Mouse (Mus musculus): ENCODE data around the gene Spaca4. TPM values are rescaled to one million over a fixed set of nuclear protein-coding genes. Genes with fewer than 3 reads are reported as not detected.

Gene Spaca4
- polyA plus RNA-seq, 1 experiment from 2014 or later = not detected

GRCm38 (mm10) chr7:45701072-45701471, 24.5 kb downstream of the Spaca4 start:
- Histone ChIP-seq H3K4me2 (replicated peaks; ENCODE audit: low read depth, low read length) (peak overlapping the region; percentile 92), H3K36me3 (ENCODE audit: control insufficient read depth, insufficient read depth, low read length) (no peaks in the 10 kb centered on the region), H3K27me3 (ENCODE audit: control insufficient read depth, insufficient read depth, low read length) (peaks cover 12% of the 10 kb centered on the region), H3K9me3 (ENCODE audit: control insufficient read depth, low read length) (no peaks in the 10 kb centered on the region), H3K9ac (ENCODE audit: low read depth, low read length) (peak overlapping the region; percentile 54), H3K4me3 (ENCODE audit: low read length) (peak overlapping the region; percentile 22), H3K4me1 (ENCODE audit: control insufficient read depth, insufficient read depth, low read length) (peaks cover 29% of the 10 kb centered on the region), H3K27ac (ENCODE audit: low read depth, low read length) (peak overlapping the region; percentile 30; the same call in 1 of the 2 replicates)
- WGBS = 30% methylated on average over 11 of the region's 11 CpGs
- no peak for ATAC-seq (ENCODE audit: low FRiP score, low TSS enrichment)

- WGBS = under 1% methylated on average over 20 of the region's 20 CpGs
- Histone ChIP-seq H3K9ac (ENCODE audit: low read depth, low read length) (peak overlapping the region; percentile 54), H3K36me3 (ENCODE audit: control insufficient read depth, insufficient read depth, low read length) (no peaks in the 10 kb centered on the region), H3K27ac (ENCODE audit: low read depth, low read length) (no peak overlapping the region), H3K4me1 (ENCODE audit: control insufficient read depth, insufficient read depth, low read length) (peaks cover 23% of the 10 kb centered on the region), H3K4me2 (replicated peaks; ENCODE audit: low read depth, low read length) (peak overlapping the region; percentile 92), H3K4me3 (ENCODE audit: low read length) (peak overlapping the region; percentile 44), H3K9me3 (ENCODE audit: control insufficient read depth, low read length) (no peaks in the 10 kb centered on the region), H3K27me3 (ENCODE audit: control insufficient read depth, insufficient read depth, low read length) (peaks cover 12% of the 10 kb centered on the region)
- ATAC-seq (ENCODE audit: low FRiP score, low TSS enrichment) = peak; percentile 12; the same call in 1 of the 2 replicates
Observed at GRCm38 (mm10) chr7:45700301-45701015, 25.2 kb downstream of the Spaca4 start.

GRCm38 (mm10) chr7:45699523-45700141, 26.0 kb downstream of the Spaca4 start, which contains the start of gene Car11:
Gene Car11 (plus strand): TSS chr7:45699843.
- H3K4me1 ChIP-seq (ENCODE audit: control insufficient read depth, insufficient read depth, low read length) = peaks cover 21% of the 10 kb centered on the region
- peak within 1 kb of the TSS; percentile 53 for H3K9ac ChIP-seq (ENCODE audit: low read depth, low read length)
- no peak for ATAC-seq (ENCODE audit: low FRiP score, low TSS enrichment)
- 2% methylated on average over 36 of the region's 36 CpGs for WGBS
- no peaks in the 10 kb centered on the region for H3K9me3 ChIP-seq (ENCODE audit: control insufficient read depth, low read length)
- H3K4me3 ChIP-seq (ENCODE audit: low read length) = peak within 1 kb of the TSS; percentile 44
- no peak within 1 kb of the TSS for H3K27ac ChIP-seq (ENCODE audit: low read depth, low read length)
- no peaks in the 10 kb centered on the region for H3K36me3 ChIP-seq (ENCODE audit: control insufficient read depth, insufficient read depth, low read length)
- H3K27me3 ChIP-seq (ENCODE audit: control insufficient read depth, insufficient read depth, low read length) = peaks cover 12% of the 10 kb centered on the region
- peak within 1 kb of the TSS; percentile 92 for H3K4me2 ChIP-seq (replicated peaks; ENCODE audit: low read depth, low read length)

GRCm38 (mm10) chr7:45697894-45698293, 27.7 kb downstream of the Spaca4 start:
- Histone ChIP-seq H3K27ac (ENCODE audit: low read depth, low read length) (no peak overlapping the region), H3K36me3 (ENCODE audit: control insufficient read depth, insufficient read depth, low read length) (no peaks in the 10 kb centered on the region), H3K27me3 (ENCODE audit: control insufficient read depth, insufficient read depth, low read length) (peaks cover 12% of the 10 kb centered on the region), H3K4me3 (ENCODE audit: low read length) (no peak overlapping the region), H3K9ac (ENCODE audit: low read depth, low read length) (no peak overlapping the region), H3K4me1 (ENCODE audit: control insufficient read depth, insufficient read depth, low read length) (peaks cover 15% of the 10 kb centered on the region), H3K4me2 (replicated peaks; ENCODE audit: low read depth, low read length) (no peak overlapping the region), H3K9me3 (ENCODE audit: control insufficient read depth, low read length) (no peaks in the 10 kb centered on the region)
- WGBS = 91% methylated on average over 5 of the region's 7 CpGs
- no peak for ATAC-seq (ENCODE audit: low FRiP score, low TSS enrichment)

GRCm38 (mm10) chr7:45695098-45695497, 30.5 kb downstream of the Spaca4 start:
- no peak for ATAC-seq (ENCODE audit: low FRiP score, low TSS enrichment)
- Histone ChIP-seq H3K27ac (ENCODE audit: low read depth, low read length) (no peak overlapping the region), H3K4me3 (ENCODE audit: low read length) (no peak overlapping the region), H3K36me3 (ENCODE audit: control insufficient read depth, insufficient read depth, low read length) (no peaks in the 10 kb centered on the region), H3K27me3 (ENCODE audit: control insufficient read depth, insufficient read depth, low read length) (peaks cover 12% of the 10 kb centered on the region), H3K9me3 (ENCODE audit: control insufficient read depth, low read length) (no peaks in the 10 kb centered on the region), H3K4me1 (ENCODE audit: control insufficient read depth, insufficient read depth, low read length) (peaks cover 6% of the 10 kb centered on the region), H3K4me2 (replicated peaks; ENCODE audit: low read depth, low read length) (no peak overlapping the region), H3K9ac (ENCODE audit: low read depth, low read length) (no peak overlapping the region)
- 11% methylated on average over 6 of the region's 6 CpGs for WGBS

- Histone ChIP-seq H3K4me1 (ENCODE audit: control insufficient read depth, insufficient read depth, low read length) (peaks cover 3% of the 10 kb centered on the region; the same call in 1 of the 2 replicates), H3K4me3 (ENCODE audit: low read length) (no peak within 1 kb of the TSS), H3K27me3 (ENCODE audit: control insufficient read depth, insufficient read depth, low read length) (peaks cover 6% of the 10 kb centered on the region), H3K9me3 (ENCODE audit: control insufficient read depth, low read length) (no peaks in the 10 kb centered on the region), H3K27ac (ENCODE audit: low read depth, low read length) (no peak within 1 kb of the TSS), H3K36me3 (ENCODE audit: control insufficient read depth, insufficient read depth, low read length) (no peaks in the 10 kb centered on the region), H3K9ac (ENCODE audit: low read depth, low read length) (no peak within 1 kb of the TSS), H3K4me2 (replicated peaks; ENCODE audit: low read depth, low read length) (no peak within 1 kb of the TSS)
- no peak for ATAC-seq (ENCODE audit: low FRiP score, low TSS enrichment)
- WGBS = 89% methylated on average over 50 of the region's 50 CpGs
Observed at GRCm38 (mm10) chr7:45693921-45694591, 31.6 kb downstream of the Spaca4 start, which contains the start of gene Sec1. Gene Sec1 (minus strand): TSS chr7:45694402.

- Histone ChIP-seq H3K4me2 (replicated peaks; ENCODE audit: low read depth, low read length) (no peak overlapping the region), H3K4me1 (ENCODE audit: control insufficient read depth, insufficient read depth, low read length) (peaks cover 7% of the 10 kb centered on the region; the same call in 1 of the 2 replicates), H3K4me3 (ENCODE audit: low read length) (no peak overlapping the region), H3K9me3 (ENCODE audit: control insufficient read depth, low read length) (no peaks in the 10 kb centered on the region), H3K27me3 (ENCODE audit: control insufficient read depth, insufficient read depth, low read length) (no peaks in the 10 kb centered on the region), H3K36me3 (ENCODE audit: control insufficient read depth, insufficient read depth, low read length) (no peaks in the 10 kb centered on the region), H3K9ac (ENCODE audit: low read depth, low read length) (no peak overlapping the region), H3K27ac (ENCODE audit: low read depth, low read length) (no peak overlapping the region)
- no peak for ATAC-seq (ENCODE audit: low FRiP score, low TSS enrichment)
- 77% methylated on average over 2 of the region's 2 CpGs for WGBS
Observed at GRCm38 (mm10) chr7:45692364-45692763, 33.2 kb downstream of the Spaca4 start.

GRCm38 (mm10) chr7:45689800-45690199, 35.8 kb downstream of the Spaca4 start:
- peaks cover 15% of the 10 kb centered on the region; the same call in 1 of the 2 replicates for H3K4me1 ChIP-seq (ENCODE audit: control insufficient read depth, insufficient read depth, low read length)
- H3K27ac ChIP-seq (ENCODE audit: low read depth, low read length) = no peak overlapping the region
- no peak for ATAC-seq (ENCODE audit: low FRiP score, low TSS enrichment)
- H3K4me3 ChIP-seq (ENCODE audit: low read length) = no peak overlapping the region
- H3K27me3 ChIP-seq (ENCODE audit: control insufficient read depth, insufficient read depth, low read length) = no peaks in the 10 kb centered on the region
- 26% methylated on average over 11 of the region's 11 CpGs for WGBS
- H3K9ac ChIP-seq (ENCODE audit: low read depth, low read length) = no peak overlapping the region
- no peaks in the 10 kb centered on the region for H3K36me3 ChIP-seq (ENCODE audit: control insufficient read depth, insufficient read depth, low read length)
- H3K9me3 ChIP-seq (ENCODE audit: control insufficient read depth, low read length) = no peaks in the 10 kb centered on the region
- no peak overlapping the region for H3K4me2 ChIP-seq (replicated peaks; ENCODE audit: low read depth, low read length)
